Mouse (Mus musculus) left cerebral cortex, postnatal 25 days (tissue): ENCODE data around the gene Mecr. TPM values are rescaled to one million over a fixed set of nuclear protein-coding genes. Genes with fewer than 3 reads are reported as not detected.
A peak's percentile ranks its signal among the peaks of the same experiment; 100 is the strongest.

Source experiments
- DNase-seq, 2 experiments: peaks; one replicate each; pipeline ENCODE4 v3.0.0; 2022; ENCODE audit warnings: low spot score in 2 of 2, mixed read lengths in 1 of 2
- intact Hi-C: fragments of 180-260 bp; cut with DNase I; formaldehyde crosslinking; loops from one replicate; pipeline ENCODE4 v1.15.1; 2025
- total RNA-seq, 2 experiments: library from RNA; stranded (reverse); gene quantifications; 2 replicates each; pipeline ENCODE4 v1.2.3; 2021

The Mecr gene
- total RNA-seq, 2 experiments from 2014 or later: 24.8 to 26.2 TPM

- DNase-seq: no peak
- intact Hi-C loops: loop anchor here (10.0 kb wide), 1 partner anchor 308 kb away; no protein-coding TSS in a partner anchor
Observed at GRCm38 (mm10) chr4:131832759-131833407, 10.4 kb upstream of the Mecr start.

- DNase-seq: peak; percentile 36 to 38
- intact Hi-C loops: loop anchor here (10.0 kb wide), 1 partner anchor 309 kb away; no protein-coding TSS in a partner anchor
Observed at GRCm38 (mm10) chr4:131833971-131834609, 9.2 kb upstream of the Mecr start.

- intact Hi-C loops: loop anchor here (2.0 to 10.0 kb wide), 4 partner anchors 312 to 584 kb away; no protein-coding TSS in a partner anchor
- DNase-seq: no peak
Observed at GRCm38 (mm10) chr4:131836351-131836881, 6.9 kb upstream of the Mecr start.

GRCm38 (mm10) chr4:131836891-131837491 is 6.3 kb upstream of the Mecr start:
- intact Hi-C loops: loop anchor here (2.0 to 10.0 kb wide), 4 partner anchors 312 to 584 kb away; no protein-coding TSS in a partner anchor
- peak in 1 of 2 experiments; percentile 36 for DNase-seq

GRCm38 (mm10) chr4:131837872-131838524 is 5.3 kb upstream of the Mecr start, which contains the start of gene Ptpru:
Gene Ptpru (minus strand): TSS chr4:131838288.
- peak; percentile 87 to 90 for DNase-seq
- intact Hi-C loops: loop anchor here (1.0 to 10.0 kb wide), 7 partner anchors 53 to 878 kb away; no protein-coding TSS in a partner anchor

GRCm38 (mm10) chr4:131845991-131846778 is 2.9 kb downstream of the Mecr start:
- intact Hi-C loops: loop anchor here (10.0 kb wide), 1 partner anchor 1051 kb away; the partner anchor contains the start of gene Sdc3
- no peak for DNase-seq

GRCm38 (mm10) chr4:131848082-131848481 is 4.8 kb downstream of the Mecr start:
- no peak for DNase-seq
- intact Hi-C loops: loop anchor here (10.0 kb wide), 1 partner anchor 1053 kb away; the partner anchor contains the start of gene Sdc3

GRCm38 (mm10) chr4:131849986-131850638 is 6.8 kb downstream of the Mecr start:
- intact Hi-C loops: loop anchor here (10.0 kb wide), 1 partner anchor 1055 kb away; the partner anchor contains the start of gene Sdc3
- peak in 1 of 2 experiments; percentile 70 for DNase-seq

GRCm38 (mm10) chr4:131854950-131855349 is 11.7 kb downstream of the Mecr start:
- DNase-seq: no peak
- intact Hi-C loops: no loop called here

- DNase-seq: peak; percentile 82 to 86
- intact Hi-C loops: loop anchor here (5.0 kb wide), 2 partner anchors 117 to 322 kb away; no protein-coding TSS in a partner anchor
Observed at GRCm38 (mm10) chr4:131860492-131861340, 17.4 kb downstream of the Mecr start.

- intact Hi-C loops: loop anchor here (5.0 kb wide), 2 partner anchors 116 to 321 kb away; no protein-coding TSS in a partner anchor
- DNase-seq: no peak
Observed at GRCm38 (mm10) chr4:131861341-131861739, 18.1 kb downstream of the Mecr start.

GRCm38 (mm10) chr4:131872672-131873292 is 29.5 kb downstream of the Mecr start:
- intact Hi-C loops: loop anchor here (5.0 kb wide), 1 partner anchor 340 kb away; the partner anchor contains the start of gene Ythdf2
- DNase-seq: peak in 1 of 2 experiments; percentile 15

- peak; percentile 94 to 95 for DNase-seq
- intact Hi-C loops: loop anchor here (5.0 kb wide), 1 partner anchor 339 kb away; the partner anchor contains the start of gene Ythdf2
Observed at GRCm38 (mm10) chr4:131873293-131874168, 30.3 kb downstream of the Mecr start, which contains the start of gene Srsf4. Gene Srsf4 (plus strand): TSS chr4:131873617.

GRCm38 (mm10) chr4:131874169-131874536 is 30.9 kb downstream of the Mecr start:
- intact Hi-C loops: loop anchor here (5.0 kb wide), 1 partner anchor 338 kb away; the partner anchor contains the start of gene Ythdf2
- peak in 1 of 2 experiments; percentile 14 for DNase-seq

GRCm38 (mm10) chr4:131874567-131874966 is 31.3 kb downstream of the Mecr start:
- DNase-seq: no peak
- intact Hi-C loops: loop anchor here (5.0 kb wide), 1 partner anchor 338 kb away; the partner anchor contains the start of gene Ythdf2
